Mouse (Mus musculus): ENCODE measurements at regions not wholly inside any gene's neighbourhood (a gene's known extent, or its start where the extent isn't known, plus 50 kb on each side); places are given as distances from the start of the nearest gene placed in this dataset.

GRCm38 (mm10) chr9:12492890-12493618 lies 752.6 kb downstream of the Jrkl start:
- DNase-seq (ENCODE audit: inconsistent age in 2 of 2, low spot score in 1 of 2), result no peak

GRCm38 (mm10) chr9:12457810-12458209 lies 787.8 kb downstream of the Jrkl start:
- no peak for DNase-seq (ENCODE audit: inconsistent age in 2 of 2, low spot score in 1 of 2)

GRCm38 (mm10) chr9:12456695-12457094 lies 788.9 kb downstream of the Jrkl start:
- DNase-seq (ENCODE audit: inconsistent age in 2 of 2, low spot score in 1 of 2), result no peak

GRCm38 (mm10) chr9:12434171-12434570 lies 811.5 kb downstream of the Jrkl start:
- DNase-seq (ENCODE audit: inconsistent age in 2 of 2, low spot score in 1 of 2), result no peak

- DNase-seq (ENCODE audit: inconsistent age in 2 of 2, low spot score in 1 of 2), result no peak
These were observed 823.7 kb downstream of the Jrkl start for GRCm38 (mm10) chr9:12421906-12422305.

GRCm38 (mm10) chr9:12408500-12408899 lies 837.1 kb downstream of the Jrkl start:
- DNase-seq (ENCODE audit: inconsistent age in 2 of 2, low spot score in 1 of 2), result no peak

GRCm38 (mm10) chr9:12404185-12404584 lies 841.4 kb downstream of the Jrkl start:
- peak; percentile 12 to 75 for DNase-seq (ENCODE audit: inconsistent age in 2 of 2, low spot score in 1 of 2)

GRCm38 (mm10) chr9:12395648-12396047 lies 850.0 kb downstream of the Jrkl start:
- no peak for DNase-seq (ENCODE audit: inconsistent age in 2 of 2, low spot score in 1 of 2)

GRCm38 (mm10) chr9:12380732-12381645 lies 864.6 kb downstream of the Jrkl start:
- DNase-seq (ENCODE audit: inconsistent age in 2 of 2, low spot score in 1 of 2), result peak in 1 of 2 experiments; percentile 48

- DNase-seq (ENCODE audit: inconsistent age in 2 of 2, low spot score in 1 of 2), result no peak
These were observed 865.6 kb downstream of the Jrkl start for GRCm38 (mm10) chr9:12380029-12380428.

- DNase-seq (ENCODE audit: inconsistent age in 2 of 2, low spot score in 1 of 2), result no peak
These were observed 901.3 kb downstream of the Jrkl start for GRCm38 (mm10) chr9:12344296-12344695.

GRCm38 (mm10) chr9:12341453-12341852 lies 904.2 kb downstream of the Jrkl start:
- DNase-seq (ENCODE audit: inconsistent age in 2 of 2, low spot score in 1 of 2), result no peak

- DNase-seq (ENCODE audit: inconsistent age in 2 of 2, low spot score in 1 of 2), result no peak
These were observed 932.0 kb downstream of the Jrkl start for GRCm38 (mm10) chr9:12313517-12314075.

GRCm38 (mm10) chr9:12313027-12313426 lies 932.6 kb downstream of the Jrkl start:
- DNase-seq (ENCODE audit: inconsistent age in 2 of 2, low spot score in 1 of 2), result no peak

Data from adrenal gland, adult (tissue).